Mouse (Mus musculus) embryonic facial prominence, embryonic 10.5 days (tissue): ENCODE results near the gene Popdc2. TPM values are rescaled to one million over a fixed set of nuclear protein-coding genes. Genes with fewer than 3 reads are reported as not detected.
A peak's percentile ranks its signal among the peaks of the same experiment; 100 is the strongest.

Experiments
- DNase-seq: peaks from one replicate; pipeline ENCODE4 v3.0.0-alpha.2; 2017; ENCODE audit warnings: low spot score
- H3K27ac ChIP-seq: fragments of 300-500 bp; sonication (generic); replicated peaks from 2 replicates; pipeline ENCODE4 v1.5.1; 2016; ENCODE audit warnings: mild to moderate bottlenecking
- H3K27me3 ChIP-seq: fragments of 300-500 bp; sonication (generic); replicated peaks from 2 replicates; pipeline ENCODE4 v1.6.1; 2016; ENCODE audit warnings: low read depth, mild to moderate bottlenecking; ENCODE audit not compliant: poor library complexity, severe bottlenecking
- H3K36me3 ChIP-seq: fragments of 300-500 bp; sonication (generic); replicated peaks from 2 replicates; pipeline ENCODE4 v1.6.1; 2016; ENCODE audit warnings: mild to moderate bottlenecking, moderate library complexity
- H3K4me1 ChIP-seq: fragments of 300-500 bp; sonication (generic); 2 replicates; pipeline ENCODE4 v1.6.1; 2016
- H3K4me3 ChIP-seq: fragments of 300-500 bp; sonication (generic); 2 replicates; pipeline ENCODE4 v1.5.1; 2016; ENCODE audit warnings: mild to moderate bottlenecking, moderate library complexity
- H3K9me3 ChIP-seq: fragments of 300-500 bp; sonication (generic); 2 replicates; pipeline ENCODE4 v1.6.1; 2016; ENCODE audit warnings: mild to moderate bottlenecking
- WGBS: fragments of 180-500 bp; shearing (Covaris S2); methylation state at CpG from one replicate; pipeline ENCODE4 v1.1.7; 2016; 5-methylcytosine and 5-hydroxymethylcytosine counted together
- polyA plus RNA-seq: library from polyadenylated mRNA; unstranded; fragments of >200 nt; fragmentation: Nextera tagmentation; extraction: Ambion mirVana; gene quantifications from 2 replicates; pipeline ENCODE4 v1.2.1, GENCODE M21; 2016

The Popdc2 gene
- polyA plus RNA-seq, 1 experiment from 2014 or later = 2.7 TPM

DNA sequence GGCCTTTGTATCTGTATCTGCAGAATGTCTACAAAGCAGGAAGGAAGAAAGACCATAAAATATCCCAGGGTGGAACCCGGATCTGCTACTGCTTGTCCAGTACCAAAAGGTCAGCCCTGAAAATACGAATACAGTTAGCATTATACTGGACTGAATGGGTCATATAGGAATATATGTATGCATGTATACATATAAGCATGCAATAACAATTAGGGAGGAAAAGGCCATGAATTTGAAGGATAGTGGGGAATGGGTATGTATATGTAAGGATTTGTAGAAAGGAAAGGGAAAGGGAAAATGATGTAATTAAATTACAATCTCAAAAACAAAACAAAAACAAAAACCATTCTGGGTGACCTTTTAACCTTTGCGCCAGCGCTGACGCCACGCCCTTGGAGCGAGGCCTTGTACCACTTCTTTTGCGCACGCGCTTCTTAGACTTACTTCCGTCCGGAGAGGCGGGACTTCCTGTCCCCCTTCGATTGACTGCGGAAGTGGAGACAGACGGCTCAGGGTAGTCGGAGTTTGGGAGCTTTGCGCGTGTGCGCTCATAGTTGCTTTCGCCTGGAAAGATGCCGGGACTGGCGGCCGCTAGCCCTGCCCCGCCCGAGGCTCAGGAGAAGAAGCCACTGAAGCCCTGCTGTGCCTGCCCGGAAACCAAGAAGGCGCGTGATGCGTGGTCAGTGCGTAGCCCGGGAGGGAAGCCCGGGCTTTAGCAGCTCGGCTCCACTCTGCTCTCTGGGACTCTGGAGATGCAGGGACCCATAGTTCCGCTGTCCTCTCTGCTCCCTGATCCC, 15.3 kb upstream of the Popdc2 start, which contains the start of the genes Cox17 and Gm21987:
TSS of gene Cox17 (plus strand) at position 463 of the 797 bp plus-strand sequence.
TSS of gene Gm21987 (plus strand) at position 512 of the 797 bp plus-strand sequence.
- WGBS = 3% methylated on average over 35 of the region's 35 CpGs
- DNase-seq = peak; percentile 90
- H3K36me3 ChIP-seq = peaks cover 29% of the 10 kb centered on the region
- H3K4me1 ChIP-seq = peaks cover 18% of the 10 kb centered on the region
- H3K9me3 ChIP-seq = no peaks in the 10 kb centered on the region
- no peaks in the 10 kb centered on the region for H3K27me3 ChIP-seq
- peak within 1 kb of the TSS; percentile 92 for H3K27ac ChIP-seq
- H3K4me3 ChIP-seq = peak within 1 kb of the TSS; percentile 70

DNA sequence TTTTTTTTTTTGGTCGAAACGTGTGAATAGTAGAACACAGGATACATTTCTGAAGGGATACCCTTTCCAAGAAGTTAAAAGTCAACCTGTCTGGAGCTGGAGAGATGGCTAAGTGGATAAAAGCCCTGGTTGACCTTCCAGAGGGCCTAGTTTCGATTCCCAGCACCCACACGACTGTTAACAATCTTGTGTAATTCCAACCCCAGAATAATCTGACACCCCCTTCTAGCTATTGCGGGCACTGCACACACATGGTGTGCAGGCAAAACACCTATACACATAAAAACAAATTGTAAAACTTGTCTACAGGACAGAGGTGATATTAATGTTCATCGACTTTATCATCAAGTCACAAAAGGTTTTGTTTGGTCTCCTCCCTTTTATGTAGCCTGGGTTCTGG, 14.4 kb upstream of the Popdc2 start:
- no peaks in the 10 kb centered on the region for H3K9me3 ChIP-seq
- 66% methylated on average over 6 of the region's 6 CpGs for WGBS
- H3K27me3 ChIP-seq = no peaks in the 10 kb centered on the region
- peak overlapping the region; percentile 70 for H3K4me3 ChIP-seq
- H3K36me3 ChIP-seq = peaks cover 36% of the 10 kb centered on the region
- no peak for DNase-seq
- H3K4me1 ChIP-seq = peaks cover 13% of the 10 kb centered on the region
- H3K27ac ChIP-seq = peak overlapping the region; percentile 92; the same call in 1 of the 2 replicates

DNA sequence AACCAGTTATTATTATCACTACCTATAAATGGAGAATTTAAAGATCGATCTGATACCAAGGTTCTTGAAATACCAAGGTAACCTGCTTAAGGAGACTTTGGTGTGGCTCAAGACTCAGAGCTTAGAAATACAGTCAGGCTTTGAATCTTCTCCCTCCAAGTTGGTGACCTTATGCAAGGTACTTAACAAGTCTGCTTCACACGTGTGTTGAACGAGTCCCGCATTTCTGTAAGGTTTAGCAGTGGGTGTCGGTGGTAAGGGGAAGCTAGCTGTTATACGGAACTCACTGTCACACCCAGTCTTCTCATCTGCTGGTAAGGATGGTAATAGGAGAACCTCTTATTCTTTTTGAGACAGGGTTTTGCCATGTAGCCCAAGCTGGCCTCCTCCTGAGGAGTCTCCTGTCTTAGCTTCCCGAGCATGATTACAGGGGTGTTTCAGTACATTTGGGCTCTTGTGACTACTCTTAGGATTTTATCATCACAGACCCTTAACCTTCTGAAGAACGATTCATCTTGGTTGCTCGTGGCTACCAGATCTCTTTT, 13.7 kb upstream of the Popdc2 start:
- peaks cover 36% of the 10 kb centered on the region for H3K36me3 ChIP-seq
- no peaks in the 10 kb centered on the region for H3K27me3 ChIP-seq
- H3K4me3 ChIP-seq = peak overlapping the region; percentile 21; the same call in 1 of the 2 replicates
- H3K9me3 ChIP-seq = no peaks in the 10 kb centered on the region
- WGBS = 92% methylated on average over 9 of the region's 9 CpGs
- H3K4me1 ChIP-seq = peaks cover 13% of the 10 kb centered on the region
- no peak for DNase-seq
- H3K27ac ChIP-seq = no peak overlapping the region

DNA sequence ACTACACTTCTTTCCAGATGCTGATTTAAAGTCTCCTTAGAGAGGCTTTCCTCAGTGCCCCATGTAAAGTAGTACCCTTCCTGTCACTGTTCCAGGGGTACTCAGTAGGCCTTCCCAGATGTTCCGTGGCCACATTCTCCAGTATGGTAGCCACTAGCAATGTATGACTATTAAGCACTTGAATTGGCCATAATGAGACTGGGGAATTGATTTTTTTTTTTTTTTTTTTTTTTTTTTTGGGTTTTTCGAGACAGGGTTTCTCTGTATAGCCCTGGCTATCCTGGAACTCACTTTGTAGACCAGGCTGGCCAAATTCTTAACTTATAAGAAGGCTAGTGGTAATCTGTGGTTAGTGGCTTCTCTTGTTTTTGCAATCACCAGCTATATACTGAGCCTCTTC, 12.1 kb upstream of the Popdc2 start:
- Histone ChIP-seq H3K27me3 (no peaks in the 10 kb centered on the region), H3K36me3 (peaks cover 41% of the 10 kb centered on the region), H3K4me3 (no peak overlapping the region), H3K4me1 (peaks cover 11% of the 10 kb centered on the region), H3K27ac (no peak overlapping the region), H3K9me3 (no peaks in the 10 kb centered on the region)
- DNase-seq = no peak
- 92% methylated on average over 2 of the region's 2 CpGs for WGBS

DNA sequence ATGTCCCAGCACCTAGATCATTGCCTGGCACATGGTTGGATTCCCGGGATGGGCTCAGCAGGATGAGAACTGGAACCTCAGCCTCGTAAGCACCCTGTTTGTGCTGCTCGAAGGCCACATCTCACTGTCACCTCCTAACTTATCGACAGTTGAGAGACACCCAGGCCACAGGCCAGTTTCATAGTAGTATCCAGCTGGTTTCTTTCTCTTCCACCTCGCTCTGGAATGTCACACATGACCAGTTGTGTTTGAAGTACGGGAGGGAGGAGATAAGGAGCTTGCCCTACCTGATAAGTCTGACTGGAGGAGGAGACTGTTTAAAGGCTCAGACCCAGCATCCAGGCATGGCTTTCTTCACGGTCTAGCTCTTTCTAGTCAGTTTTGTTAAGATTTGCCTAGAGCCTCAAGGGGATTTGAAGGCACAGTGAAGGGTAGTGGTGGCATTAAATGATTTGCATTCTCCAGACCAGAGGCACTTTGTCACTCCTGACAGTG, 11.6 kb upstream of the Popdc2 start:
- H3K4me1 ChIP-seq = peaks cover 11% of the 10 kb centered on the region
- 82% methylated on average over 7 of the region's 7 CpGs for WGBS
- no peaks in the 10 kb centered on the region for H3K9me3 ChIP-seq
- no peak for DNase-seq
- no peaks in the 10 kb centered on the region for H3K27me3 ChIP-seq
- peaks cover 41% of the 10 kb centered on the region for H3K36me3 ChIP-seq
- H3K27ac ChIP-seq = no peak overlapping the region
- no peak overlapping the region for H3K4me3 ChIP-seq

DNA sequence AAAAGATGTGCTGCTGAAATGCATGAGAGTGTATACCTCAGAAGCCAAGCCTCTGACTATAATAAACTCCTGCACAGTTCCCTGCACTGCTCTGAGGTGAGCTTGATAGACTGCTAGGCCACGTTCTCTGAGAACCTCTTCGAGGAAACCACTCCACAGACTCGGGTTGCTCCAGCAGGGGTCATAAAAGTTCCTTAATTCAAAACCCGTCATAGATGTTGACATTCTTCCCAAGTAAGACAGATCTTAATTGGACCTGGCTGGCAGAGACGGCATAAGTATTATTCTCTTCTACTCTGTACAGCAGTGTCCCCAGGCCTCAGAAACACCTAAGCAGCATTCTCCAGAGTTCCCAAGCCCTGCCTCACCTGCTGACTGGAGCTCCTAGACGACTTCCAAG, 11.1 kb upstream of the Popdc2 start:
- Histone ChIP-seq H3K4me1 (peaks cover 11% of the 10 kb centered on the region), H3K27ac (no peak overlapping the region), H3K36me3 (peaks cover 41% of the 10 kb centered on the region), H3K4me3 (no peak overlapping the region), H3K9me3 (no peaks in the 10 kb centered on the region), H3K27me3 (no peaks in the 10 kb centered on the region)
- 85% methylated on average over 6 of the region's 6 CpGs for WGBS
- DNase-seq = no peak

DNA sequence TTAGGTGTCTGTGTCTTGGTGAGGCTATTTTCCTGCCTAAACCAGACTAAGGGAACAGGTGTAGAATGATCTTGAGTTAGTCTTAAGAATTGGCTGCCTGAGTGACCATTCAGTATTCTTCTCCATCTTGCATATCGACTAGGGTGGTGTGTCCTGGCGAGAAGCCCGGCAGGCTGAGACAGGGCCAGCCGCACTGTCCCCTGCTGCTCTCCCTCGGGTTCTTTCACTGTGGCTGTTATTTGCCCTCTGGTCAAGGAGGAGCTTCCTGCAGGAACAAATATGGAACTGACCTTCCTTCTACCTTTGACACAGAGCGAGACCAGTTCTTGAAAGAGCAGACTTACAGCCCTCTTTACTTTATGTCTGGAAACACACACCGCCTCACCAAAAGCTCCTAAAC, 10.0 kb upstream of the Popdc2 start:
- DNase-seq = no peak
- no peak overlapping the region for H3K27ac ChIP-seq

DNA sequence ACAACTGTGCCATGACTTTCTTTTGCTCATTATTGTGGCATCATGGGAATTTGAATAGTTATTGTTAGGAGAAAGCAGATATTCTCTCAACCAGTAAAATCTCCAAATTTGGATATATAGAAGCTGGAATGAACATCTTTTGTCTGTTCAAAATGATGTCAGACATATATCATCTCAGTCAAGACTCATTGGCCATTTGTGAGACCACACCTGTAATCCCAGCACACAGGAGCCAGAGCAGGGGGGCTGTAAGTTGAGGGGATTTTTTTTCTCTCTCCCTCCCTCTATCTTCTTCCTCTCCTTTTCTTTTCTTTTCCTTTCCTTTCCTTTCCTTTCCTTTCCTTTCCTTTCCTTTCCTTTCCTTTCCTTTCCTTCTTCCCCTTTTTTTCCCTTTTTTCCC, 9.2 kb upstream of the Popdc2 start:
- no peak for DNase-seq

More for the DNA sequence above, 10.0 kb upstream of the Popdc2 start:
- 88% methylated on average over 7 of the region's 7 CpGs for WGBS
- Histone ChIP-seq H3K9me3 (no peaks in the 10 kb centered on the region), H3K4me3 (no peak overlapping the region), H3K36me3 (peaks cover 50% of the 10 kb centered on the region), H3K27me3 (no peaks in the 10 kb centered on the region), H3K4me1 (peaks cover 11% of the 10 kb centered on the region)

DNA sequence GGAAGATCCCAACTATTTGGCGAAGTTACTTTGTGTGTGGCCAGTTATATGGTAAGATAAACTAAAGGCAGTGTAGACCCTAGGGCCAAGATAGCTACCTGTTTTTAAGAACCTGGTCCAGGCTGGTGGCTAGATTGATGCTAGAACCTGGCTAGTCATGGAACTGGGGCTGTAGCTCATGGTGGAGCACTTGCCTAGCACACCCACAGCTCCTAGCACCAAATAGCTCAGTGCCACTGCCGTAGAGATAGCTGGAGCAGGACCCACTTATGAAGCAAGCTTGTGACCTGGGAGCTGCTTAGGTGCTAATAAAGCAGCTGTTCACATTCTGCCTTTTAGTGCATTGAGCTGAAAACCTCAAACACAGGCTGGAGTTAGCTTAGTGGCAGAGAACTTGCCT, 8.4 kb upstream of the Popdc2 start:
- Histone ChIP-seq H3K36me3 (peaks cover 50% of the 10 kb centered on the region), H3K27me3 (no peaks in the 10 kb centered on the region), H3K27ac (no peak overlapping the region), H3K9me3 (no peaks in the 10 kb centered on the region), H3K4me1 (no peaks in the 10 kb centered on the region), H3K4me3 (no peak overlapping the region)
- DNase-seq = no peak
- 94% methylated on average over 2 of the region's 2 CpGs for whole genome bisulfite sequencing

More for the DNA sequence above, 9.2 kb upstream of the Popdc2 start:
- Histone ChIP-seq H3K4me1 (peaks cover 6% of the 10 kb centered on the region), H3K27ac (no peak overlapping the region), H3K4me3 (no peak overlapping the region), H3K9me3 (no peaks in the 10 kb centered on the region), H3K27me3 (no peaks in the 10 kb centered on the region), H3K36me3 (peaks cover 50% of the 10 kb centered on the region)

DNA sequence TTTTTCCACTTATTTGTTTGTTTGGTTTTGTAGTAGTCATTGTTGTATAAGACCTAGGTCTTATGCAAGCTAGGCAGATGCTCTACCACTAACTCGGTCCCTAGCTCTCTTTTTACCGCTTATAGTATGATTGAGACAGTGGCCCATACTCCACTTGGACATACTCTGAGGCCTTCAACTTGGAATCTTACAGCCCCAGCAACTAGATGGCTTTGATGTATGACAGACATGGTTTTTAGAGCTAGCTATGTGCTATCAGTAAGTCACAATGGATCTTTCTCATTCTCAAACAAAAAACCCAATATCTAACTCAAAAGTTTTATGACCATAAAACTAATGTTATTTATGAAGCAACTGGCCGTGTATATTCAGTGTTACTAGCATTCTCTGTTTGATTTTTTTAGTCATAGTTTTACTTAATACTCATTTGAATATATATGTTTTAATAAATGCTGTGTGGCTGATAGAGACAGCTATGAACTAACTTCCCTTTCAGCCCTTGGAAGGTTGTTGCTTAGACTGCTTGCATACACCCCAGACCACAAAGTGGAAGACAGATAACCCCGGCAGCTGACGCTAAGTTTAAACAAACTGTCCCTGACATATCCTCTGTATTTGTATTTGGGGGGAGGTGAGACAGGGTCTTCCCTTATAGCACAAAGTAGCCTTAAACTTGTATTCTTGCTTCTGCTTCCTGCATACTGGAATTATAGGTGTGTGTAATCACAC, 7.7 kb upstream of the Popdc2 start:
- 93% methylated on average over 5 of the region's 5 CpGs for WGBS
- Histone ChIP-seq H3K27ac (no peak overlapping the region), H3K27me3 (no peaks in the 10 kb centered on the region), H3K9me3 (no peaks in the 10 kb centered on the region), H3K4me3 (no peak overlapping the region), H3K36me3 (peaks cover 45% of the 10 kb centered on the region), H3K4me1 (no peaks in the 10 kb centered on the region)
- no peak for DNase-seq

DNA sequence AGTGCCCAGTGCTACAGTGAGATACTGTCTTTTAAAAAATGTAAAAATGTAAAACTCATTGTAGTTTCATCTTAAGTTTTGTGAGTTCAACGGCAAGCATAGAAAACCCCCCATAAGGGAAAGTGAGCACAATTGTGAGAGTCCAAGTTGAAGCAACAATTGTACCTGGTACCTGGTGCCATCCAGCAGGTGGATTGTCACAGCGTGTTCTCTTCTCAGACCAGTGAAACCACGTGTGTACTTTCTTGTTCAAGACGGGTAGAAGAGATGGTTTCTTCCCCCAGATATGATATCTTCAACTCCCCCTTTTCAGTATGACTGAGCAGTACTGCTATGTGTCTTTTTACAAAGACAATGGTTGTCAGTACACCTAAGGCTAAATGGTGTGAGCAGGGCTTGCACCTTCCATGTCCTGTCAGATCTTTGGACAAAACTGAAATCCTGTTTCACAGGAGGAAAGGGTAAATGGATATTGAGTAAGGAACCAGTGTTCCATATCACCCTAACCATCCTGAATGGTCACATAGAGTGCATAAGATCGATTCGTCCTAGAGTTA, 3.7 kb upstream of the Popdc2 start:
- H3K27ac ChIP-seq = no peak overlapping the region
- no peaks in the 10 kb centered on the region for H3K9me3 ChIP-seq
- no peaks in the 10 kb centered on the region for H3K27me3 ChIP-seq
- H3K36me3 ChIP-seq = peaks cover 14% of the 10 kb centered on the region
- DNase-seq = no peak
- no peak overlapping the region for H3K4me3 ChIP-seq
- H3K4me1 ChIP-seq = peaks cover 25% of the 10 kb centered on the region
- WGBS = 91% methylated on average over 6 of the region's 6 CpGs

DNA sequence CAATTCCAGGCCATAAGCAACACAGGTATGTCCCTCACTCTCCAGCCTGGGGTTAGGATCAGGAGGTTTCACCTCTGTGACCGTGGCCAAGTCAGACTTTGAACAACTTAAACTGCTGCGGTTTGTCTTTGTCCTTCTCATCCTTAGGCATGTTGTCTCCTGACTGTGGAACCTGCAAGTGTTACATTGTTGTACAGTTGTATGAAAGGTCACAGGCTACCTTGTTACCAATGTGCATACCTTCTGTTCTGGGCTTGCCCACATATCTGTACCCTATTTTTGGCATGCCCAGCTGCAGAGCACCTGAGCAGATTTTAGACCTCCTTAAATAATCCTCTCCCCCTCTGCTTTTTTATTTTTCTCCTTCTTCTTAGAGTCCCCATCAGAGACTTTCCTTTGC, 2.8 kb upstream of the Popdc2 start:
- Histone ChIP-seq H3K27ac (no peak overlapping the region), H3K9me3 (no peaks in the 10 kb centered on the region), H3K4me3 (no peak overlapping the region), H3K27me3 (no peaks in the 10 kb centered on the region), H3K4me1 (peaks cover 25% of the 10 kb centered on the region), H3K36me3 (peaks cover 9% of the 10 kb centered on the region)
- no peak for DNase-seq
- 91% methylated on average over 2 of the region's 2 CpGs for WGBS
